Mouse (Mus musculus) hindbrain, embryonic 10.5 days (tissue): ENCODE measurements around the gene Galm. TPM values are rescaled to one million over a fixed set of nuclear protein-coding genes. Genes with fewer than 3 reads are reported as not detected.

Experiments
- polyA plus RNA-seq: library from polyadenylated mRNA; unstranded; fragments of >200 nt; fragmentation: Nextera tagmentation; extraction: Ambion mirVana; gene quantifications from 2 replicates; pipeline ENCODE4 v1.2.1, GENCODE M21; 2016

Gene Galm
- polyA plus RNA-seq, 1 experiment from 2014 or later: 8.4 TPM

Other genes starting within 250 kb of the Galm start
- gene Atl2, start 231.3 kb upstream of the Galm start, polyA plus RNA-seq: 31.5 and 38.7 TPM in 2 replicates
- gene Hnrnpll, start 65.1 kb upstream of the Galm start, polyA plus RNA-seq: 85.6 and 92.4 TPM in 2 replicates
- 651 and 806 TPM in 2 replicates for gene Srsf7, start 79.8 kb downstream of the Galm start, polyA plus RNA-seq
- 0.16 TPM in 2 replicates for gene Ttc39d, start 80.0 kb downstream of the Galm start, polyA plus RNA-seq
- gene Gemin6, start 97.0 kb downstream of the Galm start, polyA plus RNA-seq: 38.2 and 53.9 TPM in 2 replicates
- gene Morn2, start 162.7 kb downstream of the Galm start, polyA plus RNA-seq: 28.0 and 34.5 TPM in 2 replicates
- 17.0 and 20.3 TPM in 2 replicates for gene Dhx57, start 163.0 kb downstream of the Galm start, polyA plus RNA-seq
- 0.43 and 1.7 TPM in 2 replicates for gene Arhgef33, start 179.9 kb downstream of the Galm start, polyA plus RNA-seq
- gene Gm10190, start 246.1 kb downstream of the Galm start, polyA plus RNA-seq: 0.68 TPM in 1 of 2 replicates, not detected in the other